Mouse (Mus musculus): ENCODE data around the gene Sorbs1. TPM values are rescaled to one million over a fixed set of nuclear protein-coding genes. Genes with fewer than 3 reads are reported as not detected.

Gene Sorbs1
- total and polyA plus RNA-seq, 3 experiments = 2.1 to 6.2 (median 3.6) TPM

DNA sequence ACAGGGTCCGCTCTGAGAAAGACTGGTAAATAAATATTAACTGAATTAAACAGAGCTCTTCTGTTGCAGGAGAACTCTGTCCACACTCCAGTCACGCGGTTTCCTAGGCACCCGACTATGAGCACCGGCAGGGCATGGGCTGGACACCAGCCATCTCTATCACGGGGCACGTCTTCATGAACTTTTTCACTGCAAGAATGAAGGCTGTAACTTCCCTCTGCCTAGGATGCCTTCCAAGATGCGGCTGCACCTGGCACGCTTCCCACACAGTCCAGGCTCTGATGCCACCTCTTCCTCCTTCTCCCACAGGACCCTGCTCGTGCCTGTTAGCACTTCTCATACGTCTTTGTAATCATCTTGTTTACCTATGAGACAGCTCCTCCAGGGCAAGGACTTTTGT is 26.0 kb downstream of the Sorbs1 start:
- Histone ChIP-seq H3K36me3 (replicated peaks in 1 of 2; ENCODE audit: control insufficient read depth in 1 of 2, insufficient read depth in 1 of 2, low read length in 1 of 2) (no peaks in the 10 kb centered on the region), H3K4me1 (ENCODE audit: control insufficient read depth in 1 of 2, insufficient read depth in 2 of 2) (no peaks in the 10 kb centered on the region), H3K4me2 (ENCODE audit: insufficient read depth, low read depth, poor library complexity, severe bottlenecking) (no peak overlapping the region), H3K4me3 (replicated peaks in 1 of 3; ENCODE audit: low read depth in 2 of 3, low read length in 2 of 3, poor library complexity in 1 of 3) (no peak overlapping the region), H3K79me2 (replicated peaks; ENCODE audit: control insufficient read depth, extremely low read depth, insufficient read depth, poor library complexity, severe bottlenecking) (no peaks in the 10 kb centered on the region), H3K9ac (ENCODE audit: insufficient read depth, low read depth) (no peak overlapping the region), H3K27me3 (replicated peaks) (no peaks in the 10 kb centered on the region), H3K27ac (ENCODE audit: insufficient read depth, low read depth) (no peak overlapping the region), H3K9me3 (replicated peaks; ENCODE audit: low read length) (peaks cover 3% of the 10 kb centered on the region)
- in situ Hi-C loops (cut with MboI; ENCODE audit: low pct_ligation_motif_present, low pct_unique_long_range_greater_than_20kb, low sequenced_read_pairs) (no loop called here), dilution Hi-C loops (cut with MboI; ENCODE audit: extremely low pct_ligation_motif_present, extremely low pct_unique_long_range_greater_than_20kb, low sequenced_read_pairs) (no loop called here)
- TF ChIP-seq TBP (conservative IDR thresholded peaks at IDR 0.05; ENCODE audit: low read depth, low read length) (no peak), UBTF (IDR thresholded peaks at IDR 0.05; ENCODE audit: low read depth, low read length) (no peak), CHD2 (IDR thresholded peaks at IDR 0.05; ENCODE audit: low read length) (no peak), USF2 (conservative IDR thresholded peaks at IDR 0.05; ENCODE audit: low read depth, low read length) (no peak), JUND (conservative IDR thresholded peaks at IDR 0.05; ENCODE audit: low read depth, low read length) (no peak), IRF4 (IDR thresholded peaks at IDR 0.05; ENCODE audit: low read depth, low read length) (no peak), BHLHE40 (IDR thresholded peaks at IDR 0.05; ENCODE audit: low read depth, low read length) (no peak), POLR2A (IDR thresholded peaks at IDR 0.05; ENCODE audit: low read depth, low read length) (no peak), HCFC1 (IDR thresholded peaks at IDR 0.05; ENCODE audit: low read depth, low read length) (no peak), E2F4 (IDR thresholded peaks at IDR 0.05; ENCODE audit: insufficient replicate concordance, low read depth, low read length) (no peak), KAT2A (IDR thresholded peaks at IDR 0.05; ENCODE audit: insufficient replicate concordance, low read length) (no peak), ZMIZ1 (IDR thresholded peaks at IDR 0.05; ENCODE audit: low read depth, low read length) (no peak), RCOR1 (conservative IDR thresholded peaks at IDR 0.05; ENCODE audit: low read depth, low read length) (no peak), ZC3H11A (IDR thresholded peaks at IDR 0.05; ENCODE audit: low read depth, low read length) (no peak), MEF2A (IDR thresholded peaks at IDR 0.05; ENCODE audit: borderline replicate concordance, low read depth, low read length) (no peak), SMC3 (IDR thresholded peaks at IDR 0.05; ENCODE audit: low read depth, low read length) (no peak), MYC (IDR thresholded peaks at IDR 0.05; ENCODE audit: low read depth, low read length) (no peak), ETS1 (conservative IDR thresholded peaks at IDR 0.05; ENCODE audit: low read depth, low read length) (no peak), ELF1 (IDR thresholded peaks at IDR 0.05; ENCODE audit: low read depth, low read length) (no peak), GABPA (IDR thresholded peaks at IDR 0.05; ENCODE audit: insufficient replicate concordance, low read depth, low read length) (no peak)
- no peak for DNase-seq (ENCODE audit: extremely low read depth)

DNA sequence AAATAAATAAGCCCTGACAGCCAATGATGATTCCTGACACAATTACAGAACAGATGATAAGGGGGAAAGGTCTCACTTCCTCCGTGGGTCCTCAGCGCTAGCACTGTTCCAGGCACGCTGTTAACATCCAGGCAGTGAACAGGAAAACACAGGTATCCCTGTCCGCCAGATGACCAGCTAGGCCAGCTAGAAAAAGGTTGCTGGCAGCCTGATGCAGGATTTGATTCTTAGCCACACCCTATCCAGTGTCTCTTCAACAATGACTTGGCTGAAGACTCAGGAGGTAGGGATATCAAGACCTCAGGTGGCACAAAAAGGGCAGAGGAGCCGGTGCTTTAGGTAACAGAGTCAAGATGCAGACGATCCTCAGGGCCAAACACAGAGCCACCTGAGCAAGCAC is 32.5 kb downstream of the Sorbs1 start:
- Histone ChIP-seq H3K4me3 (replicated peaks in 1 of 3; ENCODE audit: low read depth in 2 of 3, low read length in 2 of 3, poor library complexity in 1 of 3) (no peak overlapping the region), H3K4me1 (ENCODE audit: control insufficient read depth in 1 of 2, insufficient read depth in 2 of 2) (no peaks in the 10 kb centered on the region), H3K9ac (ENCODE audit: insufficient read depth, low read depth) (no peak overlapping the region), H3K27ac (ENCODE audit: insufficient read depth, low read depth) (no peak overlapping the region), H3K27me3 (replicated peaks) (no peaks in the 10 kb centered on the region), H3K9me3 (replicated peaks; ENCODE audit: low read length) (peaks cover 3% of the 10 kb centered on the region), H3K36me3 (replicated peaks in 1 of 2; ENCODE audit: control insufficient read depth in 1 of 2, insufficient read depth in 1 of 2, low read length in 1 of 2) (no peaks in the 10 kb centered on the region), H3K4me2 (ENCODE audit: insufficient read depth, low read depth, poor library complexity, severe bottlenecking) (no peak overlapping the region), H3K79me2 (replicated peaks; ENCODE audit: control insufficient read depth, extremely low read depth, insufficient read depth, poor library complexity, severe bottlenecking) (no peaks in the 10 kb centered on the region)
- TF ChIP-seq ZC3H11A (IDR thresholded peaks at IDR 0.05; ENCODE audit: low read depth, low read length) = no peak
- no peak for TF ChIP-seq POLR2A (IDR thresholded peaks at IDR 0.05; ENCODE audit: low read depth, low read length)
- no peak for TF ChIP-seq CTCF (conservative IDR thresholded peaks at IDR 0.05 in 1 of 2, IDR thresholded peaks at IDR 0.05 in 1 of 2; ENCODE audit: low read depth in 2 of 2, low read length in 2 of 2)
- no peak for TF ChIP-seq RAD21 (IDR thresholded peaks at IDR 0.05; ENCODE audit: low read depth, low read length)
- TF ChIP-seq SMC3 (IDR thresholded peaks at IDR 0.05; ENCODE audit: low read depth, low read length) = no peak
- no peak for TF ChIP-seq ELF1 (IDR thresholded peaks at IDR 0.05; ENCODE audit: low read depth, low read length)
- no peak for TF ChIP-seq TCF12 (IDR thresholded peaks at IDR 0.05; ENCODE audit: low read depth, low read length)
- no peak for TF ChIP-seq MAX (IDR thresholded peaks at IDR 0.05; ENCODE audit: low read length)
- no peak for TF ChIP-seq MAZ (IDR thresholded peaks at IDR 0.05; ENCODE audit: low read depth, low read length)
- no peak for TF ChIP-seq IRF4 (IDR thresholded peaks at IDR 0.05; ENCODE audit: low read depth, low read length)
- no peak for TF ChIP-seq ZNF384 (IDR thresholded peaks at IDR 0.05; ENCODE audit: low read depth, low read length)
- TF ChIP-seq TBP (conservative IDR thresholded peaks at IDR 0.05; ENCODE audit: low read depth, low read length) = no peak
- no peak for TF ChIP-seq JUND (conservative IDR thresholded peaks at IDR 0.05; ENCODE audit: low read depth, low read length)
- TF ChIP-seq JUN (IDR thresholded peaks at IDR 0.05; ENCODE audit: insufficient read depth, low read depth, low read length) = no peak
- TF ChIP-seq RCOR1 (conservative IDR thresholded peaks at IDR 0.05; ENCODE audit: low read depth, low read length) = no peak
- dilution Hi-C loops (cut with MboI; ENCODE audit: extremely low pct_ligation_motif_present, extremely low pct_unique_long_range_greater_than_20kb, low sequenced_read_pairs) (no loop called here), in situ Hi-C loops (cut with MboI; ENCODE audit: low pct_ligation_motif_present, low pct_unique_long_range_greater_than_20kb, low sequenced_read_pairs) (no loop called here)
- no peak for DNase-seq (ENCODE audit: extremely low read depth)

All from CH12.LX (cell line).